Mouse (Mus musculus) MEL (cell line): ENCODE results near the gene Galnt2. TPM values are rescaled to one million over a fixed set of nuclear protein-coding genes. Genes with fewer than 3 reads are reported as not detected.

Experiments used
- DNase-seq: peaks from one replicate; pipeline ENCODE4 v3.0.0; 2011; ENCODE audit warnings: low read depth, low spot score
- H3K27ac ChIP-seq: 2 replicates; pipeline ENCODE4 v1.5.1; 2012; ENCODE audit warnings: low read depth, mild to moderate bottlenecking, control low read depth, low read length, moderate library complexity; ENCODE audit not compliant: control insufficient read depth
- H3K27me3 ChIP-seq, 2 experiments: fragments of 150-350 bp in 1 of 2; sonication (generic) in 1 of 2; 2 replicates each; pipeline ENCODE4 v1.6.1; 2012; ENCODE audit warnings: low read length in 2 of 2, mild to moderate bottlenecking in 2 of 2, improper control_type of control experiment in 1 of 2, moderate library complexity in 1 of 2; ENCODE audit not compliant: insufficient read depth in 2 of 2, control insufficient read depth in 1 of 2
- H3K36me3 ChIP-seq, 2 experiments: 2 replicates each; pipeline ENCODE4 v1.6.1; 2012 to 2014; ENCODE audit warnings: low read length in 2 of 2, improper control_type of control experiment in 1 of 2, inconsistent platforms in 1 of 2, mild to moderate bottlenecking in 1 of 2; ENCODE audit not compliant: insufficient read depth in 2 of 2, control insufficient read depth in 1 of 2
- H3K4me1 ChIP-seq, 2 experiments: fragments of 150-350 bp in 1 of 2; sonication (generic) in 1 of 2; 2 replicates each; pipeline ENCODE4 v1.6.1; 2012; ENCODE audit warnings: low read length in 2 of 2, improper control_type of control experiment in 1 of 2, mild to moderate bottlenecking in 1 of 2; ENCODE audit not compliant: insufficient read depth in 2 of 2, control insufficient read depth in 1 of 2
- H3K4me3 ChIP-seq, 2 experiments: fragments of 150-350 bp in 1 of 2; sonication (generic) in 1 of 2; 2 replicates each; pipeline ENCODE4 v1.5.1; 2012; ENCODE audit warnings: low read depth in 2 of 2, low read length in 2 of 2, mild to moderate bottlenecking in 2 of 2, moderate library complexity in 2 of 2, control low read depth in 1 of 2, improper control_type of control experiment in 1 of 2; ENCODE audit not compliant: control insufficient read depth in 1 of 2, insufficient read depth in 1 of 2
- H3K79me2 ChIP-seq: 2 replicates; pipeline ENCODE4 v1.6.1; 2012; ENCODE audit warnings: mild to moderate bottlenecking, low read length, moderate library complexity; ENCODE audit not compliant: control insufficient read depth, poor library complexity, insufficient read depth
- H3K9ac ChIP-seq: 2 replicates; pipeline ENCODE4 v1.6.1; 2012; ENCODE audit warnings: low read depth, mild to moderate bottlenecking, control low read depth, low read length, moderate library complexity; ENCODE audit not compliant: control insufficient read depth, poor library complexity, severe bottlenecking
- H3K9me3 ChIP-seq: fragments of 150-350 bp; sonication (generic); replicated peaks from 2 replicates; pipeline ENCODE4 v1.6.1; 2012; ENCODE audit warnings: mild to moderate bottlenecking, low read length, improper control_type of control experiment, moderate library complexity; ENCODE audit not compliant: insufficient read depth
- BHLHE40 ChIP-seq: IDR thresholded peaks from 2 replicates; pipeline ENCODE4 v1.6.1; 2012; ENCODE audit warnings: low read depth, mild to moderate bottlenecking, inconsistent platforms, low read length, improper control_type of control experiment, borderline replicate concordance
- CTCF ChIP-seq, 3 experiments: IDR thresholded peaks in 2 of 3; conservative IDR thresholded peaks in 1 of 3; 2 replicates each; pipeline ENCODE4 v1.5.1; 2011 to 2012; ENCODE audit warnings: low read length in 3 of 3, low read depth in 2 of 3, mild to moderate bottlenecking in 2 of 3, improper control_type of control experiment in 1 of 3, inconsistent platforms in 1 of 3, mixed read lengths in 1 of 3, moderate library complexity in 1 of 3; ENCODE audit not compliant: control insufficient read depth in 1 of 3, insufficient read depth in 1 of 3, poor library complexity in 1 of 3, severe bottlenecking in 1 of 3
- ELF1 ChIP-seq: IDR thresholded peaks from 2 replicates; pipeline ENCODE4 v1.6.1; 2014; ENCODE audit warnings: low read depth, mild to moderate bottlenecking, inconsistent platforms, low read length, improper control_type of control experiment, moderate library complexity
- EP300 ChIP-seq, 2 experiments: IDR thresholded peaks; 2 replicates each; pipeline ENCODE4 v1.6.1; 2011; ENCODE audit warnings: improper control_type of control experiment in 2 of 2, low read length in 2 of 2, low read depth in 1 of 2, mild to moderate bottlenecking in 1 of 2
- ETS1 ChIP-seq: IDR thresholded peaks from 2 replicates; pipeline ENCODE4 v1.6.1; 2012; ENCODE audit warnings: low read depth, mild to moderate bottlenecking, inconsistent platforms, low read length, improper control_type of control experiment, moderate library complexity
- JUND ChIP-seq: IDR thresholded peaks from 2 replicates; pipeline ENCODE4 v1.6.1; 2011; ENCODE audit warnings: low read depth, mild to moderate bottlenecking, improper control_type of control experiment, low read length
- KAT2A ChIP-seq: conservative IDR thresholded peaks from 2 replicates; pipeline ENCODE4 v1.6.1; 2012; ENCODE audit warnings: low read depth, low read length, improper control_type of control experiment, inconsistent platforms
- MAFK ChIP-seq: IDR thresholded peaks from 2 replicates; pipeline ENCODE4 v1.6.1; 2011; ENCODE audit warnings: low read depth, mild to moderate bottlenecking, low read length, improper control_type of control experiment, borderline replicate concordance
- MXI1 ChIP-seq: IDR thresholded peaks from 2 replicates; pipeline ENCODE4 v1.6.1; 2011; ENCODE audit warnings: mild to moderate bottlenecking, low read depth, low read length, improper control_type of control experiment
- MYB ChIP-seq: IDR thresholded peaks from 2 replicates; pipeline ENCODE4 v1.6.1; 2011; ENCODE audit warnings: mild to moderate bottlenecking, low read depth, low read length, improper control_type of control experiment
- NRF1 ChIP-seq: IDR thresholded peaks from 2 replicates; pipeline ENCODE4 v1.6.1; 2014; ENCODE audit warnings: low read depth, mild to moderate bottlenecking, inconsistent platforms, low read length, improper control_type of control experiment, moderate library complexity; ENCODE audit not compliant: poor library complexity, insufficient read depth, severe bottlenecking
- POLR2A ChIP-seq, 2 experiments: IDR thresholded peaks; 2 replicates each; pipeline ENCODE4 v1.6.1; 2011 to 2012; ENCODE audit warnings: low read length in 2 of 2, mild to moderate bottlenecking in 2 of 2, control low read depth in 1 of 2, improper control_type of control experiment in 1 of 2, low read depth in 1 of 2, moderate library complexity in 1 of 2; ENCODE audit not compliant: control insufficient read depth in 1 of 2, insufficient read depth in 1 of 2, poor library complexity in 1 of 2
- SIN3A ChIP-seq: IDR thresholded peaks from 2 replicates; pipeline ENCODE4 v1.6.1; 2012; ENCODE audit warnings: low read length, improper control_type of control experiment, inconsistent platforms
- SMC3 ChIP-seq: IDR thresholded peaks from 2 replicates; pipeline ENCODE4 v1.6.1; 2011; ENCODE audit warnings: low read depth, low read length, improper control_type of control experiment
- TCF12 ChIP-seq: IDR thresholded peaks from 2 replicates; pipeline ENCODE4 v1.6.1; 2014; ENCODE audit warnings: low read depth, mild to moderate bottlenecking, inconsistent platforms, low read length, improper control_type of control experiment, moderate library complexity
- USF1 ChIP-seq: IDR thresholded peaks from 2 replicates; pipeline ENCODE4 v1.6.1; 2014; ENCODE audit warnings: low read depth, mild to moderate bottlenecking, inconsistent platforms, low read length, improper control_type of control experiment, moderate library complexity
- ZMIZ1 ChIP-seq: IDR thresholded peaks from 2 replicates; pipeline ENCODE4 v1.6.1; 2012; ENCODE audit warnings: low read depth, mild to moderate bottlenecking, inconsistent platforms, low read length, improper control_type of control experiment, moderate library complexity
- ZNF384 ChIP-seq: IDR thresholded peaks from 2 replicates; pipeline ENCODE4 v1.6.1; 2012; ENCODE audit warnings: low read depth, mild to moderate bottlenecking, inconsistent platforms, low read length, improper control_type of control experiment
- polyA plus RNA-seq, 2 experiments: library from polyadenylated mRNA; stranded (reverse) in 1 of 2; unstranded in 1 of 2; fragments of >175 nt in 1 of 2; fragments of >200 nt in 1 of 2; gene quantifications; 2 replicates each; pipeline versions ENCODE4 v1.2.1 to v1.2.4; 2012; ENCODE audit warnings: low replicate concordance in 2 of 2, low read depth in 1 of 2; ENCODE audit not compliant: insufficient read length in 2 of 2, insufficient read depth in 1 of 2, missing spikeins in 1 of 2
- total RNA-seq: library from RNA; depleted of rRNA; stranded (reverse); fragments of 300-350 nt; gene quantifications from 2 replicates; pipeline ENCODE4 v1.2.3, GENCODE M21; 2012

The Galnt2 gene
- total and polyA plus RNA-seq, 3 experiments: 12.0 to 14.5 TPM; not detected in 1

DNA sequence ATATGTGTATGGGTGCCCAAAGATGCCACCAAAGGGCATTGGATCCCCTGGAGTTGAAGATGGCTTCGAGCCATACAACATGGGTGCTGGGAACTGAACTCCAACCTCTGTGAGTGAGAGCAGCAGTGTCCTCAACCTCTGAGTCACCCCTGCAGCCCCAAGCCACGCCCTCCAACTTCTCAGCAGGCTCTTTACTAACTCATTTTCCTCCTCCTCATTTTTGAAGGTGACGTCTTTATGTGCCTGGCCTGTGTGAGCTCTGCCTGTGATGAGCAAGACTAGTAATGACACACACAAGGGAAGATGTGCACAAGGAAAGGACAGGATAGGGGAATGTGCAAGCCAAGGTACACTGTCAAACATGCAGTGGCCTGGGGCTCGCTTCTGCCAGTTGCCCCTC, 28.0 kb downstream of the Galnt2 start:
- H3K4me3 ChIP-seq: no peak overlapping the region
- no peak for DNase-seq
- no peak overlapping the region for H3K27ac ChIP-seq
- H3K27me3 ChIP-seq: no peaks in the 10 kb centered on the region
- H3K9ac ChIP-seq: no peak overlapping the region
- no peaks in the 10 kb centered on the region for H3K4me1 ChIP-seq
- TF ChIP-seq ZMIZ1 (no peak), NRF1 (no peak), CTCF (IDR thresholded peaks at IDR 0.05 in 2 of 3, conservative IDR thresholded peaks at IDR 0.05 in 1 of 3; ENCODE audit: control insufficient read depth in 1 of 3, insufficient read depth in 1 of 3, low read depth in 2 of 3, low read length in 3 of 3, poor library complexity in 1 of 3, severe bottlenecking in 1 of 3) (no peak), TCF12 (no peak), MYB (no peak), JUND (no peak), KAT2A (no peak), MAFK (no peak), POLR2A (IDR thresholded peaks at IDR 0.05; ENCODE audit: control insufficient read depth in 1 of 2, insufficient read depth in 1 of 2, low read depth in 1 of 2, low read length in 2 of 2, poor library complexity in 1 of 2) (no peak), EP300 (IDR thresholded peaks at IDR 0.05; ENCODE audit: low read depth in 1 of 2, low read length in 2 of 2) (no peak), USF1 (no peak), ETS1 (no peak), ZNF384 (no peak), SIN3A (no peak), ELF1 (no peak), SMC3 (no peak)
- H3K36me3 ChIP-seq: no peaks in the 10 kb centered on the region
- H3K9me3 ChIP-seq: no peaks in the 10 kb centered on the region
- H3K79me2 ChIP-seq: no peaks in the 10 kb centered on the region; the same call in 1 of the 2 replicates

DNA sequence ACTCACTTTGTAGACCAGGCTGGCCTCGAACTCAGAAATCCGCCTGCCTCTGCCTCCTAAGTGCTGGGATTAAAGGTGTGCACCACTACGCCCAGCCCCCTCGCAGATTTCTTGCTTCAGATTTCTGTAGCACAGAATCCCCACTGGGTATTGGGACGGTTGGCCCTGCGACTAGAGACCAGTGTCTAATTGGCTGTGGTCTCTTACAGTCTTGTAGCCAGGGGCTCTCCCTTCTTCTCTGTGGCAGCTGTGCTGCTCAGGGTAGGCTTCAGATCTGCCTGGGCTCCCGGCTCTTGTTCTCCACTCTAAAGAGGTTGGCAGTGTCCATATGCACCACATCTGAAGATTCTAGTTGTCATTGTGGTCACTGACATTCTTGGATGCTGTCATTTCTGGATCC, 28.7 kb downstream of the Galnt2 start:
- DNase-seq: no peak
- no peak for TF ChIP-seq BHLHE40
- TF ChIP-seq MXI1: no peak
- TF ChIP-seq JUND: no peak
- no peak for TF ChIP-seq MAFK
- Histone ChIP-seq H3K4me3 (no peak overlapping the region), H3K36me3 (no peaks in the 10 kb centered on the region), H3K27ac (no peak overlapping the region), H3K9ac (no peak overlapping the region), H3K79me2 (no peaks in the 10 kb centered on the region; the same call in 1 of the 2 replicates), H3K27me3 (no peaks in the 10 kb centered on the region), H3K4me1 (no peaks in the 10 kb centered on the region), H3K9me3 (no peaks in the 10 kb centered on the region)
